Mouse (Mus musculus) E14TG2a.4 (cell line): ENCODE data around the gene Cux2.
A peak's percentile ranks its signal among the peaks of the same experiment; 100 is the strongest.

Experiments
- H3K27me3 ChIP-seq: 2 replicates; pipeline ENCODE4 v1.6.1; 2014; ENCODE audit warnings: low read length, control low read depth; ENCODE audit not compliant: insufficient read depth
- H3K36me3 ChIP-seq: 2 replicates; pipeline ENCODE4 v1.6.1; 2014; ENCODE audit warnings: low read length, control low read depth; ENCODE audit not compliant: insufficient read depth
- H3K4me1 ChIP-seq: replicated peaks from 2 replicates; pipeline ENCODE4 v1.6.1; 2014; ENCODE audit warnings: low read depth, low read length, control low read depth
- H3K4me3 ChIP-seq: replicated peaks from 2 replicates; pipeline ENCODE4 v1.5.1; 2014; ENCODE audit warnings: mild to moderate bottlenecking, low read length
- H3K9me3 ChIP-seq: 2 replicates; pipeline ENCODE4 v1.6.1; 2014; ENCODE audit warnings: low read length, control low read depth
- CTCF ChIP-seq: conservative IDR thresholded peaks from 2 replicates; pipeline ENCODE4 v1.5.1; 2014; ENCODE audit warnings: low read length
- NANOG ChIP-seq: IDR thresholded peaks from 2 replicates; pipeline ENCODE4 v1.6.1; 2014; ENCODE audit warnings: borderline replicate concordance, low read length, mixed read lengths
- POU5F1 ChIP-seq: IDR thresholded peaks from 2 replicates; pipeline ENCODE4 v1.6.1; 2014; ENCODE audit warnings: low read length, borderline replicate concordance

The Cux2 gene

DNA sequence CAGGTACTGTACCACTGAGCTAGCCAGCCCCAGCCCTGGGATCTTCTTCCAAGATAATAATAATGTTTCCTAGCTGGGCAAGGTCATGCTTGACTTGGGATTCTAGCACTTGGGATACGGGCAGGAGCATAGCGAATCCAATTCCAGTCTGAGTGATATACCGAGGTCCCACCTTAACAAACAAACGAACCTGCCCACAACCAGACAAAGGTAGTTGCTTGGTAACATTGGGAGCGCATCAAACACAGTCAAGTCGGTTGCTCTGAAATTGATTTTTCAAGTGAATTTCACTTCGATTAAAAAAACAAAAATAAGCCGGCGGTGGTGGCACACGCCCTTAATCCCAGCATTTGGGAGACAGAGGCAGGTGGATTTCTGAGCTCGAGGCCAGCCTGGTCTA, 203.6 kb downstream of the Cux2 start:
- Histone ChIP-seq H3K4me1 (peaks cover 77% of the 10 kb centered on the region), H3K36me3 (peaks cover 3% of the 10 kb centered on the region; the same call in 1 of the 2 replicates), H3K9me3 (no peaks in the 10 kb centered on the region), H3K27me3 (peaks cover 41% of the 10 kb centered on the region), H3K4me3 (peak overlapping the region; percentile 68)
- TF ChIP-seq NANOG: no peak
- TF ChIP-seq CTCF: no peak
- TF ChIP-seq POU5F1: no peak

DNA sequence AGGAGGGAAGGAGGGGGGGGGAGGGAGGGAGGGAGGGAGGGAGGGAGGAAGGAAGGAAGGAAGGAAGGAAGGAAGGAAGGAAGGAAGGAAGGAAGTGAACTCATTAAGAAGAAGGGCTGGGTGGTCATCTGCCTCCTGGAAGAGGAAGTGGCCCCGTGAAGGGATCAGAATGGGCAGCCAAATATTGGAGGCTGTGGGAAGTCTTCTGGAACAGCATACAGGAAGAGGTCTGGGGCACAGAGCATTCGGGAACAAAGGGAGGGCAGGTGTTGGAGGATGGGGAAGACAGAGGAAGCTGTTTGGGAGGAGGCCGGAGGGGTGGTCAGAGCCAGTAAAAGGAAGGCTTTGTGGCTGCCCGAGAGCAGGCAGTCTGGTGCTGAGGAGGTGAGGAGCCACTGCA, 204.5 kb downstream of the Cux2 start:
- no peaks in the 10 kb centered on the region for H3K9me3 ChIP-seq
- peak overlapping the region; percentile 68 for H3K4me3 ChIP-seq
- H3K4me1 ChIP-seq: peaks cover 75% of the 10 kb centered on the region
- no peaks in the 10 kb centered on the region for H3K36me3 ChIP-seq
- peaks cover 35% of the 10 kb centered on the region for H3K27me3 ChIP-seq
- TF ChIP-seq CTCF: no peak
- no peak for TF ChIP-seq NANOG
- no peak for TF ChIP-seq POU5F1

DNA sequence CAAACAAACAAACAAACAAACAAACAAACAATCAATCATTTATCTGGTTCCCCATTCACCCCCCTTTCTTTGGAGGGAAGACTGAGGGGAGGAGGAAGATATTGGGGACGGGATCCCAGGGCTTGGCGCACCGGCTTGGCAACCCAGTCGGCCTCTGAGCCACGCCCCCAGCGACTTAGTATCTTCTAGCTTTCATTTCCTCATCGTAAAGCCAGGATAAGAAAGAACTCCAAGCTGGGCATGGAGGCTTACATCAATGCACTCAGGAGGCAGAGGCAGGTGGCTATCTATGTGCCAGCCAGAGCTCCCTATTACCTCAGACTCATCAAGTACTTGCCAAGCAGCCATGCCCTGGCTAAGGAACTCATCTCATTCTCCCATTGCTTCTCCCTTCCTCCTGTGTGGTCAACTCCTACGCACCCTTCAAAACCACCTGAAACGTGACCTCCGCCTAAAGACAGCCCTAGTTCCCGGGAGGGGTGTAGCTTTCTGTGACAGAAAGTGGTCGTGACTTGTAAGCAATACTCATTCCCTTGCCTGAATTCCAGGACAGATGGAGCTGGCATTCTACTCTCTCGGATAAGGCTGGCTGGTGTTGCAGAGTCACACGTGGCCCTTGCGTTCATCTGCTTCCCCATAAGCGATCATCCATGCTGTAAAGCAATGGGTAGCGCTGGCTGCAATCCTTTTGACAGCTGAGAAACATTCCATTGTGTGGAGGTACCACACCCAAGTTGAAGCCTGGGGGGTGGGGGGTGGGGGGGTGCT, 206.6 kb downstream of the Cux2 start:
- Histone ChIP-seq H3K36me3 (no peaks in the 10 kb centered on the region), H3K4me1 (peaks cover 79% of the 10 kb centered on the region), H3K4me3 (peak overlapping the region; percentile 82), H3K27me3 (peaks cover 33% of the 10 kb centered on the region), H3K9me3 (no peaks in the 10 kb centered on the region)
- no peak for TF ChIP-seq CTCF
- no peak for TF ChIP-seq POU5F1
- TF ChIP-seq NANOG: no peak

DNA sequence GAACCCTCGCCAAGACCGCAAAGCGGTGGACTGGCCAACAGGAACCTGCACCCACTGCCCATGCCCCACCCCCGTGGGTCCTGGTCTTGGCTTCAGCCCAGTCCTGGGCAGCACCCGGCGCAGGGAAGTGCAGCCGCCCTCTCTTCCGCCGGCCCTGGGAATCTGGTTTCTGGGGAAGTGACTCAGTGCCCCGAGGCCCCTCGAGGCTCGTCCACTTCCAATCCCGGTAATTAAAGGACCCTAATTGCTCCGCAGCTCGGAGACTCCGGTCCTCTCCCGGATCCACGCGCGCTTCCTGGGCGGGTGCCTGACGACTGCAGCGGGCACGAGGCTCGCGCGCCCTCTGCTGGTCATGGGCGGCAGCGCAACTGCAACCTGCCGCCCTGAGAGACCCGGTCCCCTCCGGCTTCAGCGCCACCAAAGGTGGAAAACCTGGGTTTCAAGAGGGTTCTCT, 207.2 kb downstream of the Cux2 start:
- Histone ChIP-seq H3K36me3 (no peaks in the 10 kb centered on the region), H3K9me3 (no peaks in the 10 kb centered on the region), H3K4me3 (peak overlapping the region; percentile 82), H3K4me1 (peaks cover 79% of the 10 kb centered on the region), H3K27me3 (peaks cover 33% of the 10 kb centered on the region)
- TF ChIP-seq NANOG: no peak
- peak; percentile 35 for TF ChIP-seq CTCF
- TF ChIP-seq POU5F1: no peak

DNA sequence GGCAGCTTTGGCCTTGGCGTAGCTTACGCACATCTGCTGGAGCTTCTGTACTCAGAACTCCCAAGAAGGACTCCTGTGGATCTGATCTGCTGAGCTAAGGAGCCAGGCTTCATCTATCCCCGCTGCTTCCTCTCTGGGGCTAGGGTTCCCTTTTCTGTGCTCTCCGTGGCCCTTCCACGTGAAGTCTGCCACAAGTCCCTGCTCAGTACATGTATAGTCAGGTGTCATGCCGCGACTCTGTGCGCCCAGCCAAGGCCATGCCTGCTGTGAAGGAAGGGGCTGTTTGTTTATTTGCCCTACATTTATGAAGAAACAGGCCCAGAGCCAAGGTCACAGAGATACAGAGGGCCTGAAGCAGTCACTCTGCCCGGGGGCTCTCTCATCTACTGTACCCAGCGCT, 207.9 kb downstream of the Cux2 start:
- TF ChIP-seq NANOG (no peak), POU5F1 (no peak), CTCF (no peak)
- H3K4me1 ChIP-seq: peaks cover 78% of the 10 kb centered on the region
- peaks cover 33% of the 10 kb centered on the region for H3K27me3 ChIP-seq
- H3K36me3 ChIP-seq: no peaks in the 10 kb centered on the region
- no peaks in the 10 kb centered on the region for H3K9me3 ChIP-seq
- H3K4me3 ChIP-seq: peak overlapping the region; percentile 82

DNA sequence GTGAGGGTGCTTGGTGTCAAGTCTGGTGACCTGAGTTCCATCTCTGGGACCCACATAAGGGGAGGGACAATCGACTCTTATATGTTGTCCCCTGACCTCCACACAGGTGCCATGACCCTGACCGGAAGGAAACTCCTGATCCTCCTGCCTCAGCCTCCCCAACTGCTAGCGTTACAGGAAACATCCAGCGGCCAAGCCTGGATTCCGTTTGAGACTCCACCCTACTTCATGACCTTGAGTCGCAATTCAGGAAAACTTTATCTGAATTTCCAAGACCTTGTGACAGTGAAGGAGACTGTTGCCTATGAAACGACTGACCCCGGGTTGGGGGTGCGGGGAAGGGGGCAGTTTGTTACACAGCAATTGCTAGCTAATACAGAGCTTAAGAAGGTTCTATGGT, 208.4 kb downstream of the Cux2 start:
- peak overlapping the region; percentile 82 for H3K4me3 ChIP-seq
- peaks cover 75% of the 10 kb centered on the region for H3K4me1 ChIP-seq
- no peaks in the 10 kb centered on the region for H3K9me3 ChIP-seq
- H3K36me3 ChIP-seq: no peaks in the 10 kb centered on the region
- TF ChIP-seq POU5F1: no peak
- TF ChIP-seq CTCF: no peak
- no peak for TF ChIP-seq NANOG
- H3K27me3 ChIP-seq: peaks cover 33% of the 10 kb centered on the region

DNA sequence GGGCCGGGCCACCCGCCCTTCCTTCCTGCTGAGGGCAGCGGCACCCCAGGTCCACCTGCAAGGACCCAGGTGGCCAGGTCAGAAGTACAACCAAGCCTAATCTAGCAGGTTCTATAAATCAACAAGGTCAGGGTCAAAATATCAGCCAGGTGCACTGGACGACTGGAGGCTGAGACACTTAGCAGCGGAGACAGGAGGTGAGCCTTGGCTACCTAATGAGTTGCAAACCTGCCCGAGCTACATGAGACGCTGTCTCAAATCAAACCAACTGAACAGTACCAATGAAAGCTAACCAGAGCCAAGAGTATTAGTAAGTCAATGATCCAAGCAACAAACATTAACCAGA, 210.8 kb downstream of the Cux2 start:
- H3K9me3 ChIP-seq: no peaks in the 10 kb centered on the region
- peaks cover 77% of the 10 kb centered on the region for H3K4me1 ChIP-seq
- H3K27me3 ChIP-seq: peaks cover 38% of the 10 kb centered on the region
- H3K36me3 ChIP-seq: no peaks in the 10 kb centered on the region
- H3K4me3 ChIP-seq: peak overlapping the region; percentile 77
- TF ChIP-seq NANOG: no peak

DNA sequence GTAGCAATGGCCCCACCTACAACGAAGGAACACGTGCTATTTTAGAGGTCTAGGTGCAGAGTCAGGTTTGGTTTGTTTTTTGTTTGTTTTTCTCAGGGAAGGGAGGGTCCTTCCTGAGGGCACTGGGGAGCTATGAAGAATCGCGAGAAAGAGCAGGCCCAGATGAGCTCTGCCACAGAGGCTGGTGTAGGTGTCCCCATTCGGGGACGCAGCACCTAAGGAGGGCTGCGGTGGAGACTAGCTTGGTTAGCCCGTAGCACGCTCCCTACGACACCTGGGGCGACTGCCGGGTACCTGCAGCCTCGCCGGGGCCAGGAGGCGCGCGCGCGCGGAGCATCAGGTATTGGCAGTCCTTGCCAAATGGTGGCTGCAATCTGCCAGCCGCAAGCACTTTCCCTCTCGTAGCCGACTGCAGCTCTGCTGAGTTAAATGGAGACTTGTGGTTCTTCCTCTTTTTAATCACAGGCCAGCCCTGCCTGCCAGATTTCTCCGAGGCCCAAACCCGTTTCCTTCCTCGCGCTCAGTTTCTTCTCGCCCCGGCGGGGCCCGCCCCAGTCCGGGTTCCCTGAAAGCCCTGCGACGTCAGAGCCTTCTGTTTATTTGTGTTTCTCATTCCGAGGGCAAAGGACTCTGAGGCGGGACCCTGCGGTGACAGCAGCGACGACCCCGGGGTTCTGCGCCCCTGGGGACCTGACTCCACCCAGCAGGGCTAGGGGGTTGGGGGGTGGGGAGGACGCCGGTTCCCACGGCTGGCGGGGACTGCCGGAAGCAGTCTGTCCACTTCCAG, 211.4 kb downstream of the Cux2 start:
- TF ChIP-seq POU5F1: no peak
- TF ChIP-seq CTCF: no peak
- no peak for TF ChIP-seq NANOG
- no peaks in the 10 kb centered on the region for H3K9me3 ChIP-seq
- peak overlapping the region; percentile 77 for H3K4me3 ChIP-seq
- H3K36me3 ChIP-seq: no peaks in the 10 kb centered on the region
- peaks cover 77% of the 10 kb centered on the region for H3K4me1 ChIP-seq
- peaks cover 33% of the 10 kb centered on the region for H3K27me3 ChIP-seq
